Mouse (Mus musculus) G1E (cell line): ENCODE measurements around the gene Egflam.

Experiments used
- CTCF ChIP-seq: IDR thresholded peaks from 2 replicates; pipeline ENCODE4 v1.5.1; 2012; ENCODE audit warnings: low read depth, low read length, inconsistent platforms, mixed read lengths
- GATA1 ChIP-seq: IDR thresholded peaks from 2 replicates; pipeline ENCODE4 v1.6.1; 2012; ENCODE audit warnings: borderline replicate concordance, low read length, inconsistent platforms, mixed read lengths
- POLR2AphosphoS5 ChIP-seq: IDR thresholded peaks from 2 replicates; pipeline ENCODE4 v1.6.1; 2012; ENCODE audit warnings: low read depth, low read length, inconsistent platforms; ENCODE audit not compliant: insufficient replicate concordance
- TAL1 ChIP-seq: conservative IDR thresholded peaks from 2 replicates; pipeline ENCODE4 v1.6.1; 2012; ENCODE audit warnings: low read depth, low read length, inconsistent platforms, mixed read lengths

DNA sequence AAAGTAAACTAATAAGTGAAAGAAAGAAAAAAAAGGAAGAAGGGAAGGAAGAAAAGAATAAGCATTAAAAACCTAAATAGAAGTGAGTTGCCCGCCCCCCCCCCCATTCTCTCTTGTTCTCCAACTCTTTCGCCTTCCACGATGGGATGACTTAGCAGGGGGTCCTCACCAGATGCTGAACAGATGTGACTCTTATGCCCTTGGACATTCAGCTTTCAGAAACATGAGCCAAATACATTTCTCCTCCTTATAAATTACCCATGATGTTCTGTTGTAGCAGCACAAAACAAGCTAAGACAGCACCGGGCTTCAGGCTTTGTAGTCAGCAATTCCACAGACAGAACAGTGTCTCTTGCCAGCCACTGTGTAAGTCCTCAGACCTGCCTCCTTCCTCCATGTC is 89.5 kb downstream of the Egflam start:
- TF ChIP-seq CTCF (no peak), GATA1 (no peak), POLR2AphosphoS5 (no peak), TAL1 (no peak)
